Mouse (Mus musculus) c-Kit-positive CD71-negative TER-119-negative erythroid progenitor cells, embryonic 14.5 days (primary cell): ENCODE measurements at regions not wholly inside any gene's neighbourhood (a gene's known extent, or its start where the extent isn't known, plus 50 kb on each side); places are given as distances from the start of the nearest gene placed in this dataset.
A peak's percentile ranks its signal among the peaks of the same experiment; 100 is the strongest.

Experiments used
- DNase-seq: peaks from one replicate; pipeline ENCODE4 v3.0.0-alpha.2; 2013; ENCODE audit warnings: low read depth

GRCm38 (mm10) chr8:73645582-73645981 lies 292.2 kb upstream of the Large1 start:
- DNase-seq, result no peak

- no peak for DNase-seq
Measured at GRCm38 (mm10) chr8:73626798-73627197, 273.5 kb upstream of the Large1 start.

- DNase-seq, result peak; percentile 3
Measured at GRCm38 (mm10) chr8:73618946-73619345, 265.6 kb upstream of the Large1 start.

GRCm38 (mm10) chr8:73614631-73615030 lies 261.3 kb upstream of the Large1 start:
- no peak for DNase-seq

- DNase-seq, result no peak
Measured at GRCm38 (mm10) chr8:73614106-73614505, 260.8 kb upstream of the Large1 start.

GRCm38 (mm10) chr8:73611583-73611982 lies 258.2 kb upstream of the Large1 start:
- no peak for DNase-seq

- DNase-seq, result no peak
Measured at GRCm38 (mm10) chr8:73570599-73570998, 217.3 kb upstream of the Large1 start.

- no peak for DNase-seq
Measured at GRCm38 (mm10) chr8:73569963-73570362, 216.6 kb upstream of the Large1 start.
